Mouse (Mus musculus) heart, adult 9 months (tissue): ENCODE data around the gene Tspan18.

Experiments
- DNase-seq, 2 experiments: peaks; one replicate each; pipeline ENCODE4 v3.0.0; 2022; ENCODE audit warnings: low spot score in 2 of 2

Gene Tspan18

GRCm38 (mm10) chr2:93161914-93162664 is 172.2 kb downstream of the Tspan18 start:
- peak in 1 of 2 experiments; percentile 36 for DNase-seq

GRCm38 (mm10) chr2:93160467-93161035 is 173.8 kb downstream of the Tspan18 start:
- no peak for DNase-seq

- DNase-seq: no peak
These were observed 179.7 kb downstream of the Tspan18 start for GRCm38 (mm10) chr2:93154486-93155032.

- no peak for DNase-seq
These were observed 180.5 kb downstream of the Tspan18 start for GRCm38 (mm10) chr2:93153833-93154232.

GRCm38 (mm10) chr2:93152883-93153491 is 181.3 kb downstream of the Tspan18 start:
- no peak for DNase-seq

- no peak for DNase-seq
These were observed 182.1 kb downstream of the Tspan18 start for GRCm38 (mm10) chr2:93152191-93152601.
